Mouse (Mus musculus) thymus, postnatal 0 days (tissue): ENCODE results near the gene Hist1h1c. TPM values are rescaled to one million over a fixed set of nuclear protein-coding genes. Genes with fewer than 3 reads are reported as not detected.
A peak's percentile ranks its signal among the peaks of the same experiment; 100 is the strongest.
"Not testable (repeated sequence)": the region's sequence is repeated elsewhere in the genome, so short reads cannot be mapped to it uniquely, and the experiment has no call there.

Source experiments
- DNase-seq: peaks from one replicate; pipeline ENCODE4 v3.0.0-alpha.2; 2015; ENCODE audit warnings: low spot score
- microRNA-seq: library from miRNA; unstranded; fragments of <30 nt; microRNA quantifications from one replicate; pipeline ENCODE4, GENCODE M21; 2016; ENCODE audit warnings: borderline number of aligned reads
- polyA plus RNA-seq: library from polyadenylated mRNA; unstranded; fragments of >200 nt; fragmentation: Nextera tagmentation; extraction: Ambion mirVana; gene quantifications from 2 replicates; pipeline ENCODE4 v1.2.1, GENCODE M21; 2015

The Hist1h1c gene
- polyA plus RNA-seq, 1 experiment from 2014 or later = 44.7 TPM

- DNase-seq = peak; percentile 99
Observed at GRCm38 (mm10) chr13:23760972-23761864, 22.6 kb downstream of the Hist1h1c start, which contains the start of gene Hist1h4a. TSS of gene Hist1h4a (minus strand) at chr13:23761230.

- DNase-seq = peak; percentile 91
Observed at GRCm38 (mm10) chr13:23761871-23762821, 23.5 kb downstream of the Hist1h1c start, which contains the start of gene Hist1h3a. TSS of gene Hist1h3a (minus strand) at chr13:23762386.

GRCm38 (mm10) chr13:23763242-23763585 is 24.6 kb downstream of the Hist1h1c start:
- DNase-seq = no peak

GRCm38 (mm10) chr13:23763586-23764323 is 25.1 kb downstream of the Hist1h1c start, which contains the start of gene Hist1h1a:
TSS of gene Hist1h1a (plus strand) at chr13:23763666.
- peak; percentile 98 for DNase-seq

- DNase-seq = peak; percentile 38
Observed at GRCm38 (mm10) chr13:23764324-23765171, 25.9 kb downstream of the Hist1h1c start.

GRCm38 (mm10) chr13:23765172-23765513 is 26.5 kb downstream of the Hist1h1c start:
- no peak for DNase-seq

- no peak for DNase-seq
Observed at GRCm38 (mm10) chr13:23766772-23767171, 28.2 kb downstream of the Hist1h1c start.

- no peak for DNase-seq
Observed at GRCm38 (mm10) chr13:23768834-23769397, 30.3 kb downstream of the Hist1h1c start.

GRCm38 (mm10) chr13:23769613-23770012 is 31.0 kb downstream of the Hist1h1c start, which contains the start of gene Trim38:
TSS of gene Trim38 (plus strand) at chr13:23769913.
- not testable (repeated sequence) for DNase-seq

- DNase-seq = peak; percentile 21
Observed at GRCm38 (mm10) chr13:23772561-23773313, 34.1 kb downstream of the Hist1h1c start.

- DNase-seq = no peak
Observed at GRCm38 (mm10) chr13:23778339-23778738, 39.7 kb downstream of the Hist1h1c start.

- no peak for DNase-seq
Observed at GRCm38 (mm10) chr13:23779025-23779424, 40.4 kb downstream of the Hist1h1c start.

Small RNA genes lying within 50 kb of the gene (microRNA-seq; reads per million reads assigned to microRNA genes)
- gene Gm44314 = not detected
- not detected for gene Gm44484

Other genes with a start within 250 kb of the Hist1h1c start
- 0.65 and 0.85 TPM in 2 replicates for gene Btn2a2, start 250.0 kb upstream of the Hist1h1c start, polyA plus RNA-seq
- 24.2 and 31.5 TPM in 2 replicates for gene Hist1h4h, start 207.8 kb upstream of the Hist1h1c start, polyA plus RNA-seq
- gene Hist1h2af, start 204.9 kb upstream of the Hist1h1c start, polyA plus RNA-seq = 32.3 and 49.5 TPM in 2 replicates
- 27.6 and 43.7 TPM in 2 replicates for gene Hist1h3g, start 203.4 kb upstream of the Hist1h1c start, polyA plus RNA-seq
- gene Hist1h2bh, start 195.4 kb upstream of the Hist1h1c start, polyA plus RNA-seq = 1.6 and 1.9 TPM in 2 replicates
- gene Hist1h3f, start 194.8 kb upstream of the Hist1h1c start, polyA plus RNA-seq = 4.8 and 9.0 TPM in 2 replicates
- gene Hist1h4f, start 187.2 kb upstream of the Hist1h1c start, polyA plus RNA-seq = 8.9 and 17.7 TPM in 2 replicates
- gene Hist1h1d, start 185.5 kb upstream of the Hist1h1c start, polyA plus RNA-seq = 1.1 and 1.3 TPM in 2 replicates
- 16.5 and 20.8 TPM in 2 replicates for gene Hist1h3e, start 176.4 kb upstream of the Hist1h1c start, polyA plus RNA-seq
- gene Hist1h2ae, start 167.6 kb upstream of the Hist1h1c start, polyA plus RNA-seq = 198 and 214 TPM in 2 replicates
- gene Hist1h2bg, start 167.4 kb upstream of the Hist1h1c start, polyA plus RNA-seq = 32.3 and 46.0 TPM in 2 replicates
- gene Hist1h2bf, start 164.6 kb upstream of the Hist1h1c start, polyA plus RNA-seq = 22.7 and 39.0 TPM in 2 replicates
- 7.2 and 11.3 TPM in 2 replicates for gene Hist1h2ad, start 164.4 kb upstream of the Hist1h1c start, polyA plus RNA-seq
- 9.4 and 13.3 TPM in 2 replicates for gene Hist1h3d, start 163.0 kb upstream of the Hist1h1c start, polyA plus RNA-seq
- gene Hist1h4d, start 157.2 kb upstream of the Hist1h1c start, polyA plus RNA-seq = 273 and 292 TPM in 2 replicates
- 1.5 and 2.5 TPM in 2 replicates for gene Hist1h2be, start 117.7 kb upstream of the Hist1h1c start, polyA plus RNA-seq
- gene Hist1h1e, start 116.2 kb upstream of the Hist1h1c start, polyA plus RNA-seq = 33.4 and 35.1 TPM in 2 replicates
- gene Hist1h2ac, start 54.9 kb upstream of the Hist1h1c start, polyA plus RNA-seq = 1.6 and 2.0 TPM in 2 replicates
- 61.5 and 62.8 TPM in 2 replicates for gene Hist1h2bc, start 54.6 kb upstream of the Hist1h1c start, polyA plus RNA-seq
- not detected in 2 replicates for gene Hist1h1t, start 43.0 kb upstream of the Hist1h1c start, polyA plus RNA-seq
- 22.4 and 29.5 TPM in 2 replicates for gene Hist1h4c, start 40.4 kb upstream of the Hist1h1c start, polyA plus RNA-seq
- gene Hfe, start 28.0 kb upstream of the Hist1h1c start, polyA plus RNA-seq = 9.4 and 9.7 TPM in 2 replicates
- gene Hist1h3c, start 6.8 kb downstream of the Hist1h1c start, polyA plus RNA-seq = 32.0 and 33.1 TPM in 2 replicates
- 10.8 and 12.6 TPM in 2 replicates for gene Hist1h2bb, start 7.9 kb downstream of the Hist1h1c start, polyA plus RNA-seq
- gene Hist1h2ab, start 12.3 kb downstream of the Hist1h1c start, polyA plus RNA-seq = 144 and 155 TPM in 2 replicates
- 45.8 and 78.0 TPM in 2 replicates for gene Hist1h3b, start 13.5 kb downstream of the Hist1h1c start, polyA plus RNA-seq
- 15.5 and 15.6 TPM in 2 replicates for gene Hist1h4b, start 18.2 kb downstream of the Hist1h1c start, polyA plus RNA-seq
- 1.4 and 3.5 TPM in 2 replicates for gene Hist1h4a, start 22.4 kb downstream of the Hist1h1c start, polyA plus RNA-seq
- gene Hist1h3a, start 23.6 kb downstream of the Hist1h1c start, polyA plus RNA-seq = 42.0 and 56.6 TPM in 2 replicates
- 15.8 and 27.4 TPM in 2 replicates for gene Hist1h1a, start 24.9 kb downstream of the Hist1h1c start, polyA plus RNA-seq
- gene Trim38, start 31.1 kb downstream of the Hist1h1c start, polyA plus RNA-seq = not detected in 2 replicates
- gene Slc17a2, start 68.2 kb downstream of the Hist1h1c start, polyA plus RNA-seq = 0.04 TPM in 1 of 2 replicates, not detected in the other
- not detected in 2 replicates for gene Slc17a3, start 100.6 kb downstream of the Hist1h1c start, polyA plus RNA-seq
- gene Slc17a1, start 128.9 kb downstream of the Hist1h1c start, polyA plus RNA-seq = 0.09 and 0.13 TPM in 2 replicates
- 0.10 and 0.23 TPM in 2 replicates for gene Slc17a4, start 176.2 kb downstream of the Hist1h1c start, polyA plus RNA-seq
- gene Hist1h2ba, start 195.3 kb downstream of the Hist1h1c start, polyA plus RNA-seq = not detected in 2 replicates
- gene Hist1h2aa, start 195.7 kb downstream of the Hist1h1c start, polyA plus RNA-seq = not detected in 2 replicates